Mouse (Mus musculus): ENCODE measurements around the gene Atf7.
"Not testable (repeated sequence)": the region's sequence is repeated elsewhere in the genome, so short reads cannot be mapped to it uniquely, and the experiment has no call there.

The Atf7 gene

DNA sequence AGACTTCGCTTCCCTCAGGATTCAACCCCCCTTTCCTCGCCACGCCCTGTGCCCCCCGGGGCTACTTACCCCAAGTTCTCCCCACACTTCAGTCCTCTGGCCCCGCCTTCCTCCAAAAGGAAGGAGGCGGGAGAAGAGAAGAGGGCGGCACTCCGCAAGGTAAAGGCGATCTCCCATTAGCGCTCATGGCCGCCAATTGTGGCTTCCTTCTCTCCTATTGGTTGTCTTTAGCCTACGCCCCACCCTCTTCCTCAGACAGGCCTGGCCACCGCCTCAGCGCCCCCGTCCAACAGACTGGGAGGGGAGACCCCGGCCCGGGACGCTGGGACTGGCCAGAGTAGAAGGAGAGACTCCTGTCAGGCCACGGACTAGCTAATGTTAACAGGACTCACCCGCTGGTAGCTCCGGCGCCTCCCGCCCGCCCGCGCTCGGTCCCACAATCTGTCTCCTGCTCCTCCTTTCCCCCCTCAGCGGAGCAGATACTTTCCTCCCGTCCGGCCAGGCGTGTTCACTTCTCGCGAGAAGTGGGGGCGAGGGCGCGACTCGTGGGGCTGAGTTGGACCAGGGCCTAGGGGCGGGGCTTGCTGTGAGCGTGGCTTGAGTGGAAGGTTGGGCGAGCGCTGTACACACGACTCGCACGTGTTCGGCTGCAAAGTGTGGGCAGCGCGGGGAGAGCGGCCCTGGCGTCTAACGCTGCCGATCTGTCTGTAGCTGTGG is at the start of gene Atf7, which contains the start of gene Gm28047:
Atf7 (minus strand) TSS at position 495 of the 717 bp plus-strand sequence.
Gm28047 (minus strand) TSS at position 98 of the 717 bp plus-strand sequence.
- peak; percentile 99 for DNase-seq

DNA sequence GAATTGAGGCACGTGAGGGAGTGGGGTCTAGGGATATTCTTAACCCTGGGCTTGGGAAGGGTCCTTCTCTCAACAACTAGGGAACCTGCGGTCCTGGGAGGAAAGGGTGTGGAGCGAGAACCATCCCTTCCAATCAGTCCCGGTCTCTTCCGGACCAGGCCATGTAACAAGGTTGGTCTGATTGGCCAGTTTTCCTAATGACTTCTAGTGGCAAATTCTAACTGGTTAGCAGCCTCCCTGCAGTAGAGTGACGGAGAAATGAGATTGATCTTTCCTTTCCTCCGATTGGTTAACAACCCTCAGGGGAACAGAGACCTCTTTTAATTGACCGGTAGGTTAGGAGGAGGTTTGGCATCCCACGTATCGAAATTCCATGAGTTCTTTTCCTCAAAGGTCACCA is 48.3 kb upstream of the Atf7 start:
- DNase-seq, result peak; percentile 68

DNA sequence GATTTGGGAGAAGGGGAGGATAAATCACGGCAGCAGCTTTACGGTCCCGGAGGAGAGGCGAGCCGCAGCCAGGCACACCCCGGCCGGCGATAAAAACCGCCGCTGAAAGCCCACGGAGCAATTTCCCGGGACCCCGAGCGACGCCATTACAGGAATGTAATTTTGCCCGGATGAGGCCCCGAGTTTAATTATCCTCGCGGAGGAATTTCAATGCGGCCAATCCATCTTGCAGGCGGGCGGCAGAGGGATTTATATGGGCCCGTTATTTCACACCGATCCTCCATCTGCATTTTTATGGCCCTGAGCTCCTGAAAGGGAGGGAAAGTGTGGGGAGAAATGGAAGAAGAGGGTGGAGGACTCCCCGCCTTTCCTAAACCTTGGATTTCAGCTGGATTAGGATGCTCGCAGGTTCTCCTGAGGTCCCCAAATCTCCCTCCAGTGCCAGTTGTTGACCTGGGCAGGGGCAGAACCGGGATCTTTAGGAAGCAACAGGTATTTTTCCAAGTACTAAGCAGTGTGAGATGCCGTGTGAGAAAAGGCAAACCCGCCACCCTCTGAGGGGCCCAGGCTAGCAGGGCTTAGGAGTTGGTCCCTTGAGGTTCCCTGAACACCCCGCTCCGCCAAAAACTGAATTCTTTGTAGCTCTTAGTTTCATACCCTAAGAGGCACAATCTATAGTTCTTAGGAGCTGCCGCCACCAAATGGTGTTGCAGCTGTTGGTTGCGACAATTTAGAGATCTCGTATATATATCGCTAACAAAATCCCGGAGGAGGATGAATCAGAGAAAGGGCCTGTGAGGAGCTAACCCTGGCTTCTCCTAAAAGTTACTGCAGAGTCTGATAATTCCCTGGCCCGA is 47.2 kb upstream of the Atf7 start, which contains the start of gene Atp5g2:
Atp5g2 (minus strand) TSS at position 138 of the 857 bp plus-strand sequence.
- DNase-seq, result peak; percentile 65

GRCm38 (mm10) chr15:102671721-102672214 is 46.5 kb upstream of the Atf7 start:
- DNase-seq, result peak; percentile 89

GRCm38 (mm10) chr15:102670767-102671575 is 45.7 kb upstream of the Atf7 start:
- peak; percentile 99 for DNase-seq

DNA sequence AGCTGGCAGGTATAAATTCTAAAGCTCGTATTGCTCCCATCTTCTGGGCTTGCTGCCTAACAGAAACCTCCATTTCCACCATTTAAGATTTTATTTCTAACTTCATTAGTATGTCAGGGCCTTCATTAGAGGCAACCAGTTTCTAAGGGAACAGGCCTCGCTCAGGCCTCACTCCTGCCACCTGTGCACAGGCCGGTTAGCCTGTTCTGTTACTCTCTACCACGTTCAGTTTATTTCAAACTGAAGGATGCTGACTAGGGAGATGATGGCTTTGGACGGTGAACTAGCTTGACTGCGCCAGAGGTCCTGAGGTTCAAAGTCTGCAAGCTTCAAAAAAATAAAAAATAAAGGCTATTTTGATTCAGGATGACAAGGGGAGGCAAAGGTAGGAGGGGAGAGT is 45.0 kb upstream of the Atf7 start:
- DNase-seq, result no peak

DNA sequence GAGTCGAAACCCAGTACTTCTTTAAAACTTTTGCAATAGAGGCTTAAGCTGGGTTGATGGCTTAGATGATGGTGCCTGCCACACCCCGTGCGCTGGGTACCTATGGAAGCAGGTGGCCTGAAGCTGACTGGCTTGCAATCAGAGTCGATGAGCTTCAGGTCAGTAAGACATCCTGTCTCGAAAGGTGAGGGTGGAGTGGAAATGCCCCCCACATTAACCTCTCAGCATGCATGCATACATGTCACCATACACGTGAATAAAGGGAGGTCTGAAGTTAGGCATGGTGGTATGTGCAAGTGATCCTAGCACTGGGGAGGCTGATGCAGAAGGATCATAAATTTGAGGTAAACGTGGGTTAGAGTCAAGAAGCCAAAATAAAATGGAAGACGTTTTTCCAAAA is 44.3 kb upstream of the Atf7 start:
- DNase-seq, result peak; percentile 45

DNA sequence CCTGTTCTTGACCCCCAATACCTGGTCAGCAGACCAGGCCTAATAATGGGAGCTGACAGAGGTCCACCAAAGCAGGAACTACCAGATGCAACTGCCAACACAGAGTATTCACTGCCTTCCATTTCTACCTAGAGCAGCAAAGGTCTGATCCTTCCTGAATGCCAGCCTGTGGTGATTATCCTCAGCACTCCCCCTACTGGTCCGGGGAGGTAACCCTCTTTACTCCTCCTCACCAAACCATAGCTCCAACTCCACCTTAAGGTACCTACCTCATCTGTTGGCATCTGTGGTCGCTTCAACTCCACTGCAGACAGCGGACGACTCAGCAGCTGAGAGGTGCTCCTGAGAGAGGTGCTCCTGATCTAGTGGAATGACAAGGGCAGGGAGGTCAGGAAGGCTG is 40.2 kb upstream of the Atf7 start:
- peak; percentile 57 for DNase-seq

DNA sequence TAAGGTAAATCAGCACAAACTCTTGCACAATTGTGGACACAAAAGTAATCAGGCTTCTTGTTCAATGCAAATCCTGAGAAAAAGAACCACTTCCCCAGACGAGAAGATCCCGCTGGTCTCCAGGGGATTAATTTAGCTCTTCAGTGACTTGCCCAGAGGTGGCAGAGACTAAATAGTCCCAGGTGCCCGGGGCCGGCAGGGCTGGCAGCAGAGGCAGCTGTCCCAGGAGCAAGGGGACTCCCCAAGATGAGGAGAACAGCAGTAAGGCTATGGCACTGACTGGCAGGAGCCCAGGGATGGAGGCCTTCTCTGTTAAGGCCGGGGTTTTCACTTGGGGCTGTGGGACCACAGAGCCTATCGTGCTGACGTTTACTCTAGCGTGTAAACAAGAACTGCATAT is 38.6 kb upstream of the Atf7 start:
- DNase-seq, result no peak

DNA sequence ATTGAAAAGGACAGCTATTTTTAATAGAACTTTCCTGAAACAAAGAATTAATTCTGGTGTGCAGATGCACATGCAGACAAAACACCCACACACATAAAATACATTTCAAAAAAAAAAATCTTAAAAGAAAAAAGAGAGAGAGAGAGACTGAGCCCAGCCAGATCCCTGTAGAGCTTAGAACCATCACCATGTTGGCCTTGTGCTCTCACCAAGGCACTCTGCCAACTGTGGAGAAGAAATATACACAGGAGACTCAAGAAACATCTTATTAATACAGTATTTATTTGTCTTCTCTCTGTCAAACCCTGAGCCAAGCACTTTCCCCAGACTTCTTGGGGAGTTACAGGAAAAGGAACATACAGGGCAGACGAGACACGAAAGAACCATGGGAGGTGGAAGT is 37.3 kb upstream of the Atf7 start:
- DNase-seq, result not testable (repeated sequence)

DNA sequence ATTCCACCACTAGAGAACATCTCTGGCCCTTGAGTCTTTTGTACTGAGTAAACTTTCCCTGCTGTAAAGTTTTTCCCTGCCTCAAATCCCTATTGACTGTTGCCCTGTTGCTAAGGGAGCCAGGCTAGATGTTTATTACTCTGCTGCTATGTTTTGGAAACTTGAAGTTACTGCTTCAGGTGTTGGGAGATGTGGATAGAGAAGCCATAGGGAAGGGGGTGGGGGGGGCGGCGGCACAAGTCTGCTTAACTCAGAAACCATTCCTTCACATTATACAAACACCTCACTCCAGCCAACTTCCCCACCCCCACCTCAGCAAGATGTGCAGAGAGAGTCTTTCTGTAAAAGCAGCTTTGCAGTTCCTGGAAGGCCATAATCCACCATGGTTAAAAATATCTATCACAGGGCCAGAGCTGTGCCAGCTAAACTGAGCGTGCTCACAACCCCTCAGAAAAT is 32.7 kb upstream of the Atf7 start:
- DNase-seq, result no peak

DNA sequence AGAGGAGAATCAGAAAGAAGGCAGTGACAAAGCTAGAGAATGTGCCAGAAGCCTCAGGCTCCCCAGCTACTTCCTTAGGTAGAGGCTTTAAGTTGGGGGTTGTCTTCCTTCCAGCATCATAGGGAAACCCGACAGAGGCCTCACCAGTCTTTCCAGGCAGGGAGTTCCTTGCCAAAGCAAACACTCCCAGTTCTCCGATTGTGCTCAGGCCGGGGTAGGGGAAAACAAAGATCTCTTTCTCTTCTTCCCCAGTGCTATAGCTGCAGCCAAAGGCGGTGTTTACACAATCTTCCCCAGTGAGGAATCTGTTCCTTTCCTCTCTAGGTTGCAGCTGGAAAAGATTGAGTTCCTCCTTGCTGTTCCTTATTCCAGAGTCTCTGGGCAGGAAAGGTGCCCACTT is 31.4 kb upstream of the Atf7 start:
- DNase-seq, result no peak

DNA sequence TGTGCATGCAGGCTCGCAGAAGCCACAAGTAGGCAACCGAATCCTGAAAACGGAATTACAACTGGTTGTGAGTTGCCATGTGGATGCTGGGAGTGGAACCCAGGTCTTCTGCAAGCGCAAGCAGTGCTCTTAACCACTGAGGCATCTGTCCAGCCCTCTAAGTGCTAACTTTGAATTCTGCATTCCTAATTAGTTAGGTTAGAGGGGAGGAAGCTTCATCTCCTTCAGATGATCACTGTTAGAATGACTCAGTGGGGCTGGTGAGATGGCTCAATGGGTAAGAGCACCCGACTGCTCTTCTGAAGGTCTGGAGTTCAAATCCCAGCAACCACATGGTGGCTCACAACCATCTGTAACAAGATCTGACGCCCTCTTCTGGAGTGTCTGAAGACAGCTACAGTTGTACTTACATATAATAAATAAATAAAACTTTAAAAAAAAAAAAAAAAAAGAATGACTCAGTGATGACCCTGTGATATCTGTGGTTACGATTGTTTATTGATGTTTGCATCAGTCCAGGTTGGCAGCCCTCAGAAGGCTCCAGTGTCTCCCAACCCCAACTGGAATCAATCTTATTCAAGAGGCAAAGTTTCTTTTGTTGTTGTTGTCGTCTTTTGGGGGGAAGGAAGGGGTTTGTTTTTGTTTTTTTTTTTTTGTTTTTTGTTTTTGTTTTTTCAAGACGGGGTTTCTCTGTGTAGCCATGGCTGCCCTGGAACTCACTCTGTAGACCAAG is 26.8 kb upstream of the Atf7 start:
- DNase-seq, result not testable (repeated sequence)

DNA sequence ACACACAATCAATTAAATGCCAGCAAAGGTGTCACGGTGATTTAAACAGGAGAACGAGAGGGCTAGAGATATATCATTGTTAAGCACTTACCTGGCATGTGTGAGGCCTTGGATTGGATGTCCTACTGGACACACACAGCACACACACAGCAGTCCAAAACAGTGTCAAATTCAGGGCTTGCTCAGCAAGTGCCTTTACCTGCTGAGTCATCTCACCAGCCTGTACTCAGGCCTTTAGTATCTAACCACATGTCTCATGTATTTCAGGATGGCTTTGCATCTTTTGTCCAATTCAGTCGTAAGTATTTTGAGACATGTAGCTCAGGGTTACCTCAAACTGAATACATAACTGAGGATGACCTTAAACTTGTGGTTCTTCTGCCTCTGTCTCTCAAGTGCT is 25.8 kb upstream of the Atf7 start:
- DNase-seq, result no peak

- DNase-seq, result no peak
Observed at GRCm38 (mm10) chr15:102635817-102636216, 10.6 kb upstream of the Atf7 start.

DNA sequence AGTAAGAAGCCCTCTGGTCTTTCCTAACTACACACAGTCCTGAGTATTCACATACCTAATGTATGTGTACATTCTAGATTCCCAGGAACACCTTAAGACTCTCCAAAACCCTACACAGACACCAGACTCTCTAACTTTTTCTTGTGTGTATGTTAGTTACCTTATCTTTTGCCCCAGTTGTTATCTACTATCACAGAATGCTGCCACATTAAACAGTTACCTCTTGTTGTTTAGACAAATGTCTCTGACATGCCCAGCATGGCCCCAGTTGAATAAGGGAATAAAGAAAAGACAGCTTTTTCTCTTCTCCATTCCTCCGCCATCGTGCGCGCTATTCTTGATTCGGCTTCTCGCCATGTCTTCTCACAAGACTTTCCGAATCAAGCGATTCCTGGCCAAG is 9.4 kb upstream of the Atf7 start:
- no peak for DNase-seq

DNA sequence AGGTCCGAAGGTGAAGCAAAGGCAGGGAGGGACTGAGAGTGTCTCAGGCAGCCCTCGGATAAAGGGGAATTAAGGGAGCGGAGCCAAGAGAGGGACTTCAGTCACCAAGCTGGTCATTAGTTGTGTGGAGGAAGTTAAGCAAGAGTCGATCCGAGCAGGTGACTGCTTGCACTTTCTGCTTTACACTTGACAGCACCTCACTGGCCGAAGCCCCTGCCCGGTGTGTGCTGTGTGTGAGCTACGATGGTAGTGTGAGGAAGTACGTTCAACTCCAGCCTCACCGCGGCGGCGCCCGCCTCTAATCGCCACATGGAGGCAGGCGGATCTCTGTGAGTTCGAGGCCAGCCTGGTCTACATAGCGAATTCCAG is 407 bp upstream of the Atf7 start:
- DNase-seq, result no peak

- peak; percentile 56 for DNase-seq
Observed at GRCm38 (mm10) chr15:102624291-102624969, 834 bp downstream of the Atf7 start.

- no peak for DNase-seq
Observed at GRCm38 (mm10) chr15:102623121-102623520, 2.1 kb downstream of the Atf7 start.

DNA sequence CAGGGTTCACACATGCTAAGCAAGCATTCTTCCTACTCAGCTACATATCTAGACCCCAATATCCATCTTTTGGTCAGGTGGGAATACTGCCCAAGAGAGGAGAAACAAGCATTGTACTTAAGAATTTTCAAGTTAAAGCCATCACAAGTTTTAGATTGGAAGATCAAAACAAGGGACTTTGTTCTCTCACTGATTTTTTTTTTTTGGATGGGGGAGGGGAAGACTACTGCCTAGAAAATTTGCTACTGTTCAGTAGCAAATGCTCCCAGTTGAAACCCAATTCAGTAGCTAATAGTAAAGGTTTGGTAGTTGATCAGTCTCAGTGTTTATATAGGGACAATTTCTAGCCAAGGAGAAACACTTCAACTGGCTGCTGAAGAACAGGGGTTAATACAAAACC is 2.7 kb downstream of the Atf7 start:
- DNase-seq, result no peak

- DNase-seq, result no peak
Observed at GRCm38 (mm10) chr15:102620765-102621164, 4.5 kb downstream of the Atf7 start.

GRCm38 (mm10) chr15:102619486-102619885 is 5.8 kb downstream of the Atf7 start:
- no peak for DNase-seq
